Mouse (Mus musculus) stomach, postnatal 0 days (tissue): ENCODE measurements around the gene Ddx58.

Source experiments
- CTCF ChIP-seq: IDR thresholded peaks from 2 replicates; pipeline ENCODE4 v1.5.1; 2016; ENCODE audit warnings: antibody characterized with exemption, low read depth, mild to moderate bottlenecking, moderate library complexity
- EP300 ChIP-seq: optimal IDR thresholded peaks from 2 replicates; pipeline ENCODE3; 2016; ENCODE audit warnings: antibody characterized with exemption

- no peak for TF ChIP-seq CTCF
- no peak for TF ChIP-seq EP300
Observed at GRCm38 (mm10) chr4:40236829-40237228, 2.8 kb downstream of the Ddx58 start.
